Mouse (Mus musculus) kidney, embryonic 14.5 days (tissue): ENCODE data around the gene Pgpep1. TPM values are rescaled to one million over a fixed set of nuclear protein-coding genes. Genes with fewer than 3 reads are reported as not detected.
A peak's percentile ranks its signal among the peaks of the same experiment; 100 is the strongest.

Source experiments
- ATAC-seq: fragments of 200-750 bp; cut with Nextera tagmentation; 2 replicates; pipeline ENCODE4 v1.8.0; 2017; ENCODE audit warnings: moderate number of reproducible peaks, mild to moderate bottlenecking, moderate TSS enrichment, moderate library complexity; ENCODE audit not compliant: low FRiP score, low TSS enrichment
- H3K27ac ChIP-seq: fragments of 300-500 bp; sonication (generic); 2 replicates; pipeline ENCODE4 v1.5.1; 2014; ENCODE audit warnings: low read depth, mild to moderate bottlenecking, low read length, moderate library complexity, mixed read lengths
- H3K27me3 ChIP-seq: fragments of 300-500 bp; sonication (generic); 2 replicates; pipeline ENCODE4 v1.6.1; 2014; ENCODE audit warnings: mild to moderate bottlenecking, low read length; ENCODE audit not compliant: control insufficient read depth, insufficient read depth
- H3K36me3 ChIP-seq: fragments of 300-500 bp; sonication (generic); 2 replicates; pipeline ENCODE4 v1.6.1; 2014; ENCODE audit warnings: low read length, mixed read lengths; ENCODE audit not compliant: control insufficient read depth, insufficient read depth
- H3K4me1 ChIP-seq: fragments of 300-500 bp; sonication (generic); 2 replicates; pipeline ENCODE4 v1.6.1; 2014; ENCODE audit warnings: low read length, mixed read lengths; ENCODE audit not compliant: control insufficient read depth, insufficient read depth
- H3K4me2 ChIP-seq: fragments of 300-500 bp; sonication (generic); replicated peaks from 2 replicates; pipeline ENCODE4 v1.6.1; 2014; ENCODE audit warnings: low read depth, mild to moderate bottlenecking, low read length
- H3K4me3 ChIP-seq: fragments of 300-500 bp; sonication (generic); 2 replicates; pipeline ENCODE4 v1.5.1; 2014; ENCODE audit warnings: mild to moderate bottlenecking, low read length
- H3K9ac ChIP-seq: fragments of 300-500 bp; sonication (generic); 2 replicates; pipeline ENCODE4 v1.6.1; 2014; ENCODE audit warnings: low read depth, mild to moderate bottlenecking, low read length, moderate library complexity
- H3K9me3 ChIP-seq: fragments of 300-500 bp; sonication (generic); 2 replicates; pipeline ENCODE4 v1.6.1; 2016; ENCODE audit warnings: low read length; ENCODE audit not compliant: control insufficient read depth
- WGBS: fragments of 180-500 bp; shearing (Covaris S2); extraction: QIAGEN DNeasy Blood & Tissue Kit; methylation state at CpG from one replicate; pipeline ENCODE4 v1.1.7; 2014; 5-methylcytosine and 5-hydroxymethylcytosine counted together
- polyA plus RNA-seq: library from polyadenylated mRNA; unstranded; fragments of >200 nt; fragmentation: Nextera tagmentation; extraction: Ambion mirVana; gene quantifications from 2 replicates; pipeline ENCODE4 v1.2.1, GENCODE M21; 2014

The Pgpep1 gene
- polyA plus RNA-seq, 1 experiment from 2014 or later = 62.2 TPM

GRCm38 (mm10) chr8:70657739-70658138, 2.4 kb downstream of the Pgpep1 start:
- ATAC-seq = no peak
- H3K4me3 ChIP-seq = no peak overlapping the region
- no peak overlapping the region for H3K9ac ChIP-seq
- WGBS = 87% methylated on average over 2 of the region's 2 CpGs
- no peaks in the 10 kb centered on the region for H3K27me3 ChIP-seq
- peaks cover 19% of the 10 kb centered on the region for H3K36me3 ChIP-seq
- H3K27ac ChIP-seq = no peak overlapping the region
- peaks cover 8% of the 10 kb centered on the region for H3K4me1 ChIP-seq
- H3K4me2 ChIP-seq = no peak overlapping the region
- no peaks in the 10 kb centered on the region for H3K9me3 ChIP-seq

DNA sequence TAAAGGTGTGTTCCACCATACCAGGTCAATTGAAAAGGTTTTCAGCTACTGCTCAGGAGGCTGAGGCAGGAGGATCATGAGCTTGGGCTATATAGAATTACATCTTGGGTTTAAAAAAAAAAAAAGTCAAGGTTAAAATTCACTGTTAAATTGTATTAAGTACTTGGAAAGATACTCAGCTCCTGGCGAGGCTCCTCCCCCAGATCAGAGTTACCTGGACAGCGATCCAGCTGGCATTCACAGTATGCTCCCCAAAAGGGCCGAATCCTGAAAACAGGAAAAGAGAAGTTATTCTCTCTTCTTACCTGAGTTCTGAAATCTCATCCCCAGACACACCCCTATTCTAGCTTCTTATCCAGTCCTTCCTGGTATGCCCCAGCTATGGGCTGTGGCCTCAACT, 3.0 kb downstream of the Pgpep1 start:
- ATAC-seq = no peak
- H3K4me2 ChIP-seq = no peak overlapping the region
- no peaks in the 10 kb centered on the region for H3K9me3 ChIP-seq
- no peak overlapping the region for H3K27ac ChIP-seq
- 96% methylated on average over 3 of the region's 3 CpGs for WGBS
- H3K4me1 ChIP-seq = peaks cover 8% of the 10 kb centered on the region
- no peaks in the 10 kb centered on the region for H3K27me3 ChIP-seq
- H3K36me3 ChIP-seq = peaks cover 19% of the 10 kb centered on the region
- no peak overlapping the region for H3K4me3 ChIP-seq
- no peak overlapping the region for H3K9ac ChIP-seq

GRCm38 (mm10) chr8:70656193-70656790, 3.9 kb downstream of the Pgpep1 start:
- Histone ChIP-seq H3K4me3 (no peak overlapping the region), H3K36me3 (peaks cover 24% of the 10 kb centered on the region), H3K27me3 (no peaks in the 10 kb centered on the region), H3K9ac (no peak overlapping the region), H3K4me1 (peaks cover 8% of the 10 kb centered on the region), H3K4me2 (no peak overlapping the region), H3K27ac (no peak overlapping the region), H3K9me3 (no peaks in the 10 kb centered on the region)
- 67% methylated on average over 13 of the region's 13 CpGs for WGBS
- no peak for ATAC-seq

DNA sequence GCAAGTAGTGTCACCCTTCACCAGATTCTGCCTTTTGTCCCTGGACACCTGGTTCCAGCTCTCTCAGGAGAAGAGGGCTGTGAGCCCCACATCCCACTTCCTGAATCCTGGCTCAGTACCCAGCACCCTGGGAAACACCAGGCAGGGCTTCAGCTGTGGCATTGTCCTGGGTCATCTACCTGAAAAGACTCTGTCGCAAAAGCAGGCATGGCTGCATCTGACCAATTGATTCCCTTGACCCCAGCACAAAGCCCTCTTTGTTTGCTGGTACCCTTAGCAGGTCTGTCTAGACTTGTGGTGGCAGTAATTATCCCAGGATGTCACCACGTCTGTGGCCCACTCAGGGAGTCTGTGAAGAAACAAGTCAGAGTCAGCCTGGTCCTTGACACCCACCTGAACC, 4.7 kb downstream of the Pgpep1 start:
- no peak for ATAC-seq

DNA sequence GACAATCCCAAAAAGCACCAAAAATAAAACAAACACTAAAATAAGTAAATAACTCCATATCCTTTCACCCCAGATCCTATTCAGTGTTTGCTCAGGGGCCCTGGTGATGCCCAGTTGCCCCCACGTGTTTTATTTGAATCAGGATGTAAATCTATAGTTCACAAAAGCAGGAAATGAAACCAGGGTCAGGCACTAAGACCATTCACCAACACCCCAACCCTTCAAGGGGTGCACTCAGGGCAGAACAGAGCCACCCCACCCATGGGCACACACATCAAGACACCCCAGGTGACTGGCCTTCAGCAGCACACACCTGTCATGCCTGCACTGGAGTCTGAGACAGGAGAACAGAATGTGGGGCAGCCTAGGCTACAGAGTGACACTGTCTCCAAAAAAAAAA, 6.1 kb downstream of the Pgpep1 start:
- no peak overlapping the region for H3K4me2 ChIP-seq
- no peak overlapping the region for H3K27ac ChIP-seq
- peaks cover 40% of the 10 kb centered on the region for H3K36me3 ChIP-seq
- H3K27me3 ChIP-seq = no peaks in the 10 kb centered on the region
- H3K9me3 ChIP-seq = no peaks in the 10 kb centered on the region
- H3K9ac ChIP-seq = no peak overlapping the region
- H3K4me1 ChIP-seq = peaks cover 13% of the 10 kb centered on the region
- WGBS = 54% methylated on average over 1 of the region's 1 CpGs
- H3K4me3 ChIP-seq = no peak overlapping the region
- ATAC-seq = no peak

More for the DNA sequence above, 4.7 kb downstream of the Pgpep1 start:
- H3K27me3 ChIP-seq = no peaks in the 10 kb centered on the region
- H3K4me3 ChIP-seq = no peak overlapping the region
- peaks cover 33% of the 10 kb centered on the region for H3K36me3 ChIP-seq
- peaks cover 8% of the 10 kb centered on the region for H3K4me1 ChIP-seq
- no peak overlapping the region for H3K9ac ChIP-seq
- WGBS = 64% methylated on average over 2 of the region's 2 CpGs
- H3K4me2 ChIP-seq = no peak overlapping the region
- H3K9me3 ChIP-seq = no peaks in the 10 kb centered on the region
- H3K27ac ChIP-seq = no peak overlapping the region

DNA sequence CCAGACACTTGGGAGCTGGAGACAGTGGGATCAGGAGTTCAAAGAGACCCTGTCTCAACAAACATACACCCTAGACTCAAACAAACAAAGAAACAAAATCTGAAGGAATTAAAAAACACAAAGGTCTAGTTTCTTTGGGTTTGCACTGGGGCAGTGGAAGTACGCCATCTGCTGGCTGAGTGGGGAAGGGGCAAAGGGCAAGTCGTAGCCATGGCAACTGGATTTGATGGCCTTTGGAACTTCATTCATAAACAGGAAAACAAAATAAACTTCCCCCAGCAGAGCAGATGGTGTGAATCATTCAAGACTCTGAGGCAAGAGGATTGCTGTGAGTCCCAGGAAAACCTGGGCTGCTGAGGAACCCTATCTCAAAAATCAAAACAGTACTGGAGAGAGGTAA, 7.0 kb downstream of the Pgpep1 start:
- no peaks in the 10 kb centered on the region for H3K27me3 ChIP-seq
- no peak overlapping the region for H3K4me2 ChIP-seq
- H3K27ac ChIP-seq = no peak overlapping the region
- H3K4me3 ChIP-seq = no peak overlapping the region
- no peak overlapping the region for H3K9ac ChIP-seq
- WGBS = 58% methylated on average over 2 of the region's 2 CpGs
- no peaks in the 10 kb centered on the region for H3K9me3 ChIP-seq
- peaks cover 8% of the 10 kb centered on the region for H3K4me1 ChIP-seq
- peaks cover 40% of the 10 kb centered on the region for H3K36me3 ChIP-seq
- no peak for ATAC-seq

GRCm38 (mm10) chr8:70650351-70650750, 9.8 kb downstream of the Pgpep1 start:
- no peak overlapping the region for H3K9ac ChIP-seq
- WGBS = 94% methylated on average over 17 of the region's 17 CpGs
- H3K27ac ChIP-seq = no peak overlapping the region
- no peak overlapping the region for H3K4me3 ChIP-seq
- no peak for ATAC-seq
- no peaks in the 10 kb centered on the region for H3K27me3 ChIP-seq
- H3K9me3 ChIP-seq = no peaks in the 10 kb centered on the region
- peaks cover 29% of the 10 kb centered on the region for H3K36me3 ChIP-seq
- H3K4me2 ChIP-seq = no peak overlapping the region
- peaks cover 34% of the 10 kb centered on the region for H3K4me1 ChIP-seq

DNA sequence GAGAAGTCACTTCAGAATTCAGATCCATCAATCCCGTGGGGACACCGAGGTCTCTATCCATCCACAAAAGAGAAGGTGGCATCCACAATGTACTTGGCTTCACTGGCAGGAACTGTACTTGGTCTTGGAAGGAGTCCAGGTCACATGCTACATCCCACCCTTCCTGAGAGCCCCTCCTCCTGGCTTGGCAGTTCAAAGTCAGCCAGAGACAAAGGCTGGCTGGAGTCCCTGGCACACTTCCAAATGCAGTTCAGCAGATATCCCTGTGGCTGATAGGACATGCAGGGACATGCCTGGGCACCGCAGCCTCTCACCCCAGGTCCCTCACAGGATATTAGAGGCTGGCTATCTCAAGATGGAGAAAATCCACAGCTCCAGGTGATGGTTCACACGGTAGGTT, 10.9 kb downstream of the Pgpep1 start:
- H3K4me1 ChIP-seq = peaks cover 34% of the 10 kb centered on the region
- no peak overlapping the region for H3K4me2 ChIP-seq
- no peaks in the 10 kb centered on the region for H3K27me3 ChIP-seq
- H3K4me3 ChIP-seq = no peak overlapping the region
- H3K27ac ChIP-seq = peak overlapping the region; percentile 32; the same call in 1 of the 2 replicates
- ATAC-seq = peak; percentile 26; the same call in 1 of the 2 replicates
- WGBS = 70% methylated on average over 4 of the region's 4 CpGs
- no peaks in the 10 kb centered on the region for H3K9me3 ChIP-seq
- no peak overlapping the region for H3K9ac ChIP-seq
- H3K36me3 ChIP-seq = peaks cover 21% of the 10 kb centered on the region

GRCm38 (mm10) chr8:70648921-70649320, 11.3 kb downstream of the Pgpep1 start:
- 63% methylated on average over 3 of the region's 3 CpGs for WGBS
- Histone ChIP-seq H3K4me3 (no peak overlapping the region), H3K36me3 (peaks cover 21% of the 10 kb centered on the region), H3K9ac (no peak overlapping the region), H3K27me3 (no peaks in the 10 kb centered on the region), H3K4me1 (peaks cover 34% of the 10 kb centered on the region), H3K9me3 (no peaks in the 10 kb centered on the region), H3K27ac (no peak overlapping the region), H3K4me2 (no peak overlapping the region)
- no peak for ATAC-seq
